Mouse (Mus musculus) neutrophil, adult 59 days (primary cell): ENCODE results near the gene Evi2a. TPM values are rescaled to one million over a fixed set of nuclear protein-coding genes. Genes with fewer than 3 reads are reported as not detected.

ENCODE experiments used
- total RNA-seq, 2 experiments: library from RNA; stranded (reverse); gene quantifications; 1 replicate in 1 of 2; 2 replicates in 1 of 2; pipeline ENCODE4 v1.2.4; 2023

The Evi2a gene
- 100 to 1,000 TPM; 114 to 144 TPM for total RNA-seq

DNA sequence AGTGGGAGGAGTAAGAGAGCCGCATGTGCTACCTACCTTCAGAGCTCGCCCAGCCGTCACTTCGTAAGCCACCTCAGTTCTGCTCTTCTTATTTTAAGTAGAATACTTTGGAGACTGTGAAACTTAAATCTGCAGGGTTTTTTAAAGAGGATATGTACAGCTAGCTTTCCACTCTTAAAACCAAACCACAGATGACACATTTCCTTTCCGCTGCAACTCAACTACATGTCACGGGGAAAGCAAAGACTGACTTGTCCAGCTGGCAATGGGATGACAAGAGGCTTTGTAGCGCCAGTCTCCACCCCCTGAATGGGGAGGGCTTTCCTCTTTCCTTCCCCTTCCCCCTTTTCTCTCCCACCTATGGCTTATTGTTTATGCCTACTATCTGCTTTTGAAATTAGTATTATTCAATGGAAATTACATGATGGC is at the start of gene Evi2a, which contains the start of gene Evi2:
TSS of gene Evi2a (minus strand) at position 277 of the 429 bp plus-strand sequence.
TSS of gene Evi2 (minus strand) at position 257 of the 429 bp plus-strand sequence.

DNA sequence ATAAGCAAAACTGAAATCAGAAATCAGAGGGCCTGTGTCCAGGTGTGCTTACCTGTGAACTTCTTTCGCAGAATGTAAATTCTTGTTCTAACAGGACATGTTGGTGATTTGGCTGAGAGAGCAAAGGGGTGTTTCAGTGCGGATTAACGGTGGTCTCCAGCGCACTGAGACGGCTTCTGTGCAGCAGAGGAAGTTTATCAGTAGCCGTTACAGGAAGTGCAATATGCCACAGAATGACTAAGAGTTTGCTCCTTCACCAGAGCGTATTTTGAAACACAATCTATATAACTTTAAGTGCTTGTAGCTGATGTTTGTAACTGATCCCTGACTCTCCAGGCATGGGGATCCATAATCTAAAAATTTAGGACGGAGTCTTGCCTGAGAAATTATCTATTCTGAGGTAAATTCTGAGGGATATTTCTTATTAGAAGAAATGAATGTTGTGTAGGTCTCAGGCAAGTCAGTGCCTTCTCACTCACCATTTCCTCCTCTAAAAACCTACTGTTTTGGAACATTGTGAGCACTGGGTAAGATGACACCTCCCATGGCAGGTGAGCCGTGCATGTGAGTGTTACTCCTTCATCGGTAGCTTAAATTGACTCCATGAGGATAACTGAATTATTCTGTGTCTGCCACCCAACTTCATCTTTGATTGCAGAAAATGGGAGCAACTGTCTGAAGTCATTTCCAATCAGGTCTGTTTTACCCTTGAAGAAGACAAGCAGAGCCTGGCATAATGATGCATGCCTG is 6.7 kb downstream of the Evi2a start, which contains the start of gene Evi2b:
TSS of gene Evi2b (minus strand) at position 203 of the 750 bp plus-strand sequence.

GRCm38 (mm10) chr11:79503845-79504244 is 26.6 kb downstream of the Evi2a start, which contains the start of gene Omg:
TSS of gene Omg (minus strand) at chr11:79504084.

Other genes with a start within 250 kb of the Evi2a start
- gene Gm9964, start 233.7 kb downstream of the Evi2a start, total RNA-seq: 1 to 10 TPM; 1.7 TPM
- gene Nf1, start 190.9 kb downstream of the Evi2a start, total RNA-seq: 10 to 100 TPM; 28.5 to 29.1 TPM
- gene Omg, start 26.5 kb downstream of the Evi2a start, total RNA-seq: 1 to 10 TPM in 1 of 2 experiments, under 1 TPM in 1; 0.56 to 1.3 TPM
- 100 to 1,000 TPM; 459 to 463 TPM for gene Evi2b, start 6.8 kb downstream of the Evi2a start, total RNA-seq
- gene Evi2, start within 50 bp of the Evi2a start, total RNA-seq: 10 to 100 TPM; 22.7 to 25.1 TPM
- gene Rab11fip4, start 60.6 kb upstream of the Evi2a start, total RNA-seq: 10 to 100 TPM; 35.3 to 35.8 TPM